Mouse (Mus musculus): ENCODE results near the gene Thap2. TPM values are rescaled to one million over a fixed set of nuclear protein-coding genes. Genes with fewer than 3 reads are reported as not detected.

The Thap2 gene
- 10 to 100 TPM; 10.2 to 11.6 TPM for total RNA-seq (2021)
- long read RNA-seq, experiment 1, full-length matches to known transcripts = 6 of 8 reads
- long read RNA-seq, experiment 1, partial matches to known transcripts = 0 of 8 reads
- long read RNA-seq, experiment 1, other reads (novel, unspliced or antisense) = 2 of 8 reads
- long read RNA-seq, experiment 2, full-length matches to known transcripts = 3 of 5 reads
- long read RNA-seq, experiment 2, partial matches to known transcripts = 0 of 5 reads
- long read RNA-seq, experiment 2, other reads (novel, unspliced or antisense) = 2 of 5 reads

DNA sequence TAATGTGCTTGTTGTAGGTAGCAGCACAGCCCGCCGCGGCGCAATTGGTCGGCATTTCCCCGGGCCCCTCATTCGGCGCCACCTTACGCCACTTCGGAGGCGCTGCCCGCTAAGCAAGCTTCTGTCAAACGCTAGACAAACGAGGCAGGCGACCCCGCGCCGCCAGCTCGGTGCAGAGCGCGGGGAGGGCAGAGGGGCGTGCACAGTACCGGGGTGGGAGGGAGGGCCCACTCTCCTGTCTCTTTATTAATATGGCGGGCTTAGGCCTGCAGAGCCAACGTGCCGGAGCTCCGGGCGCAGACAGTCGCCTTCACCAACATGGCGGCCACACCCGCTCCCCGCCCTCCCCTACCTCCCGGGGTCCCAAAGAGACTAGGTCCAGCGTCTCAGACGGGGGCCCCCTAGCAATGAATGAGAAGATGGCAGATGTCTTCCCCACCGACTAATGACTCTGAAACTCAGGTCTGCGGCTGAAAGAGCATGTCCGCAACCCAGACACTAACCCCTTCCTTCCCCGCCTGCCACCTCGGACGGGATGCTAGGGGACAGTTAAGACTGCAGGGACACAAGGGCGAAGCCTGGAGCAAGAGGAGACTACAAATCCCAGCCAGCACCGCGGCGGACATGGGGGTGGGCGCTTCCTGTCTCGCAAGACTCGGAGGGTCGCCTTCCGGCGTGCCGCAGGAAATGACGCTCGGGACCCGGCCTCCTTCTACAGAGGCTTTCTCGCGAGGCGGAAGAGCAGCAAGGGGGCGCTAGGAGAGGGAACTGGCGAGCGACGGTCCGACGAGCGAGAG lies at the start of gene Thap2, which contains the start of gene Zfc3h1:
TSS of gene Thap2 (minus strand) at position 223 of the 797 bp plus-strand sequence.
TSS of gene Zfc3h1 (plus strand) at position 739 of the 797 bp plus-strand sequence.
- peak; percentile 98 for DNase-seq

DNA sequence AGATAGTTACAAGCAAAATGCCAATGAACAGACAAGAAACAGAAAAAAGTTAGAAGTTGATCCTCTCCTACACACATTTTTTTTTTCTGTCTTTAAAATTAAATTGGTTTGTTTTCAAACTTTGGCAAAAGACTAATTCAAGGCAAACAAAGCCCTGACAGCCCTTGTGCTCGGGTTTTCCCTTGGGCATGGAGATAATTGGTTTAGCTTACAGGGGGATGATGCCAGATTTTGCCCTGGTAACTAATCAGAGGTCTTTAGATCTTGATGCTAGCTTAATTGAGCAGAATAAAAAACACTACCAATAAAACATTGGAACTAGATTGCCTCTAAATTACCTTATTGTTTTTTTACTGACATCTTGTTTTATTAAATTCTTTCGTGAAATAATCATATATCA lies 41.1 kb upstream of the Thap2 start:
- DNase-seq = no peak

DNA sequence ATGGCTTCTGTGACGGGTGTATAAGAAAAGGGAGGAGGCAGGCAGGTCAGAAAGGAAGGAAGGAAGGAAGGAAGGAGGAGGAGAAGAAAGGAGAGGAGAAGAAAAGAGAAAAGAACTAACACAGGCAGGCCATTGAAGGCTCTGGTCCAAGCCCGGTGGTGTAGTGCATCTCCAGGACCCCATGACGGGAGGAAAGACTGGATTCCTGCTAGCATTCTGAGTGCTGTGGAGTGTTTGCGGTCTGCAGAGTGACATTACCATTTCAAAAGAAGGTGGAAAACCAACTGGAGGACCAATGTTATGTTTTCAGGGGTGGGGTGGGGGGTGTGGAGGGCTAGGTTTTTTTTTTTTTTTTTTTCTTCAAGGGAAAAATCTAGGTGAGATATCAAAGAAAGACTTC lies 37.7 kb upstream of the Thap2 start:
- no peak for DNase-seq

DNA sequence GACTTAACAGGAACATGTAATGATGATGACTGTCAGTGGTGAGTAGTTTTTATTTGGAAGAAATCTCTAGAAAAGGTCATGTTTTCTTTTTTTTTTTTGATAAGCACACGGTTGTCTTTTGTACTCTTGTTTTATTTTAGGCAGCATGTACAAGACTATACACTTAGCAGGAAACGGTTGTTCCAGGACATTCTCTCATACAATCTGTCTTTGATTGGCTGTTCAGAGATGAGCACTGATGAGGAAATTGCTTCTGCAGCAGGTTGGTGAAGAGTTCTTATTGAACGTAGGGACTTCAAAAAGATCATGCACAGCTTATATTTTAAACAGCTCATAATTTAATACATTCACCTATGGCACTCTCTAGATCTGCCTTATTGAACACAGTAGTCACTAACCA lies 29.8 kb upstream of the Thap2 start:
- DNase-seq = no peak

DNA sequence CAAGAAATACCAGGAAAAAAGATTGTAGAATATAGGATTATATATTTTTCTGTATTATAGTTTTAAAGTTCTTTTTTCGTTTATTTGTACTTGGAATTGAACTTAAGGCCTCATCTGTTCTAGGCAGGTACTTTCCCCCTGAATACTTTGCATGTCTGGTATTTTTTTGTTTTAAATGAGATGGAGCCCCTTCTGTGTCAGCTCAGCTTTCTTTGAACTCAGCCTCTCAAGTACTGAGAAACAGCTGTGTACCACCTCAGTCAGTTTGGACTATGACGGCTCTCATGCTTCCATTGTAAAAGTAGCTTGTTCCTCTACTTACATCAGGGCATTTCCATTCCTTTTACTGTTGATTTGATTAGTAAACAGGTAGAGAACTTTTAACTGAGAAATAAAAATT lies 29.3 kb upstream of the Thap2 start:
- DNase-seq = no peak

DNA sequence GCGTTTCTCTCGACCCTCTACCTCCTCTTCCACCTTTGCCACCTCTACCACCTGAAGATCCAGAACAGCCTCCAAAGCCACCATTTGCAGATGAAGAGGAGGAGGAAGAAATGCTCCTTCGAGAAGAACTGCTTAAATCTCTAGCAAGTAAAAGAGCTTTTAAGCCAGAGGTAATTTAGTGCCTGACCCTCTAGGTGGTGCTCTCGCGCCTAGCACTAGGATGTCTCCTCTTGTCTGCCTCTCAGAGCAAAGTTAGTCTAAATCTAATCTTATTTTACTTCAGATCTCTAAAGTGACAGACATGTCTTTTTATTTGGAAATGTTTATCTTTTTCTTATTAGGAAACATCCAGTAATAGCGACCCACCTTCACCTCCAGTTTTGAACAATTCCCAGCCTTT lies 22.1 kb upstream of the Thap2 start:
- DNase-seq = peak; percentile 75

DNA sequence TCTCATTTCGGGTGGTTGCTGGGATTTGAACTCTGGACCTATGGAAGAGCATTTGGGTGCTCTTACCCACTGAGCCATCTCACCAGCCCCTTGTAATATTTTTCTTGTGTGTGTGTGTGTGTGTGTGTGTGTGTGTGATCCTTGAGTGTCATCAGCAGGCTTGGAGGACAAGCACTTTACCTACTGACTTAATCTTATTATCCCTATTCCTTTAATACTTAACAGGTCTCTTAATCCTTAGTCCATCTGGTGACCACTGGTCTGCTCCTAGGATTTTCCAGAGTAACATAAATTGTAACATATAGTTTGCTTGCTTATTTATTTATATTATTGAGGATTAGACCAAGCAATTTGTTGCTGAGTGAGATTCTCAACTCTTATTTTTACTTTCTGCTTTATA lies 7.7 kb upstream of the Thap2 start:
- DNase-seq = no peak

DNA sequence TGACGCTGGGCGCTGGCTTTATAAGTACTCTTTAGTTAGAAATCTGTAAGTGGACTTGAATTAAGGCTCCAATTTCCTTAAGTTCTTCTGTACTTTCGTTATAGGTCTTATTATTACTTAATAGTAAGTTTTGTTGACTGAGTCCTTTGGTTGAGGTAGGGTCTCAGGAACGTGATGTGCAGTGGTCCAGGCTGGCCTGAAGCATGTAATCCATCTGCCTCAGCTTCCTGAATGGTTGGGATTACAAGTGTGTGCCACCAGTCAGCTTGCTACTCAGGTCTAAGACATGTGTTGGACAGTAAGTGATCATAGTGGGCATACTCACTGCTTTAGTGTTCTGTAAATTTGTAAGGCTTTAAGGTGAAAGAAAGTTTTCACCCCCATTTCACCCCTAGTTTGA lies 6.8 kb upstream of the Thap2 start:
- DNase-seq = no peak

DNA sequence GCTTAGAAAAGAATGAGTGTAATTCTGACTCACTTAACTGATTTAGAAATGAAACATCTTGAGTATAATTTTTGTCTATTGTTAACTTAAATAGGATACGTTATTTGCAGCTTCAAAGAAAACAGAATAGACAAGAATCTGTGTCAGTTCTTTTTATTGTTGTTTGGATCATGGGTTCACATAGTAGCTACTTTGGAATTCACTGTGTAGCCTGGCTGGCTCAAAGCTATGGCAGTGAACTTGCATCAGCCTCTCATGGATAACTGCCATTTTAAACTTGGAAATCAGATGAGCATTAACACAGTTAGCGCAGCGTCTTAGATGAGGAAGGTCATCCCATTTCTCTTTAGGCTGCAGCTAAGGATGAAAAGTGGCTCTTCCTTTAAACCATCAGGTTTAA lies 3.6 kb upstream of the Thap2 start:
- no peak for DNase-seq

DNA sequence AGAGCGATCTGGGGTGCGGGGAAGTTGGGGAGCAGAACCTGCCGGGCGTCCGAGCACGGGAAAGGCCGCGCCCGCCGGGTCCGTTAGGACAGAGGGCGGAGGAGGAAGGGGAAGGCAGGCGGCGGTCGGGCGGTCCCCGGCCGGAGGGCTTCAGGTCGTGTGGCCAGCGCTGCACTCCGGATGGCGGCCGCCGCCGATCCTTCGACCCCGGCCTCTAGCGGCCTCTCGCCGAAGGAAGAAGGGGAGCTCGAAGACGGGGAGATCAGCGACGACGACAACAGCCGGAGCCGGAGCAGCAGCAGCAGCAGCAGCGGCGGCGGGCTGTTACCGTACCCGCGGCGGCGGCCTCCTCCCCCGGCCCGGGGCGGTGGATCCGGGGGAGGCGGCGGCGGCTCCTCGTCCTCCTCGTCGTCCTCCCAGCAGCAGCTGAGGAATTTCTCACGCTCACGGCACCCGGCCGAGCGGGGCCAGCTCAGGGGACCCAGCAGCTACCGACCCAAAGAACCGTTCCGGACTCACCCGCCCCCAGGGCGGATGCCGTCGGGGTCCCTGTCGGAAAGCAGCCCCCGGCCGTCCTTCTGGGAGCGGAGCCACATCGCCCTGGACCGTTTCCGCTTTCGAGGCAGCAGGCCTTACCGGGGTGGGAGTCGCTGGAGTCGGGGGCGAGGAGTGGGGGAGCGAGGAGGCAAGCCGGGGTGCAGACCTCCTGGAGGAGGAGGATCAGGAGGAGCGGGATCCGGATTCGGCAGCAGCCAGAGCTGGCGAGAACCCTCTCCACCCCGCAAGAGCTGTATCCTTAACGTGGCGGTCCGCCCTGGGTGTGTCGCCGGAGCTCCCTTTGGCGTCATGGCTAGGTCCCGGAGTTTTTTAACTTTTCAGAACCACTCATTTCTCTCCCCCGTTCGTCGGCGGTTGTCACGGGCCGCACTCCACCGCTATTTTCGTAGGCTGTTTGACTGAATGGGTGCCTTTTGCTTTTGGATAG lies 1.1 kb upstream of the Thap2 start:
- DNase-seq = peak; percentile 70

DNA sequence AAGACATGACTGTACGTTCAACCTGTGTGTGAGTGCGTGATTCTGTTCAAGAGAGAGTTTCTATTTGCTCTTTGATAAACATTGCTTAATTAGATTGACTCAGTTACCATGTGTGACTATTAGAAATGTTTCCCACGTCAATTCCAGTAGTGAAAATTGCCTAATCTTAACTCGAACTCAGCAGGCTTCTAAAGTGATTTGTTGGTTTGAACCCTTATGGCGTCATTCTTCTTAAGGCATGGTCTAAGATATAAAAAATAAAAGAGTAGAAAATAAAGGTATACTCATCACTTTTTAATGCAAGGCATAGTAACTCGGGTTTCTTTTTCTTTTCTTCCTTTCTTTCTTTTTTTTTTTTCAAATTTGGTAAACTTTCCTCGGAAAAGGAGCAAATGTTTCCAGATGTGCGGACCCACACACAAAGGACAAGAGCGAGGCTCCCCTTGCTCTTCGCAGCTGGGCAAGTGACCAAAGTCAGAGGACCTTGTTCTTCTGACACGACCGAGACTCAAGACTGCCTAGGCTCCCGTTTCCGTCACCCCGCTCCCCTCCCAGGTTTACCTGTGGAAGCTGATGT lies 511 bp downstream of the Thap2 start:
- DNase-seq = no peak

DNA sequence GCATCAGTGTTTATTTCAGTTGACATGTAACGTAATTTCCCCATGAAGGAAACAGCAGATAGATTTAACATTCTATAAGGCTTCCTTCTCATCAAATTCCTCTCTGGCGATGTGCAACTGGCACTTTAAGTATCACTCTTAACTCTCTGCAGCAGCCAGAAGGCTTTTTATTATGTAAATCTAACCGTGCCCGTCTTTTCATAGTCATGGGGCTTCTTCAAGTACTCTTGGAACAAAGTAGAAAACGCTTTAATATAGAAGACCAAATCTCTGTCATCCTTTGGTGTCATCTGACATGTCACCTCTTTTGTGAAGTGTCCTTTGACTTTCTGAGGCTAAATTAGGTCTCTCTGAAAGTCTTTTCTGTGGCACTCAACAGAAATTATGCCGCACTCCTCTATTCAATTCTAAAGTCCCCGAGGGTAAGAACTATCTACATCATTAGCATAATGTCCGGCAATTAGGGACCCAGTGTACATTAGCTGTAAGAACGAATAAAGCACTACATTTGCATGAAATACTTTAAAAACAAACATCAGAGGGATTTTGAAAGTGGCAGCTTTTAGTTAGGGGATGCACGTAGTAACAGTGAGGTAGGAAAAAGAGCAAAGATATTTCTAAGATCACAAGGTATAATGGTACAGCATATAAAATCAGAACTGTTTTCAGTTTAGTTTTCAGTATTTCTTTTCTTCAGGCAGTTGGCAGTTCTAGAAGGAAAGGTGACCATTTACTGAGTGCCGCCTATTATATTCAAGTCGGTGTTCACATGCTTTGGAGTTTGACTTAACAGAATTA lies 1.2 kb downstream of the Thap2 start:
- no peak for DNase-seq

DNA sequence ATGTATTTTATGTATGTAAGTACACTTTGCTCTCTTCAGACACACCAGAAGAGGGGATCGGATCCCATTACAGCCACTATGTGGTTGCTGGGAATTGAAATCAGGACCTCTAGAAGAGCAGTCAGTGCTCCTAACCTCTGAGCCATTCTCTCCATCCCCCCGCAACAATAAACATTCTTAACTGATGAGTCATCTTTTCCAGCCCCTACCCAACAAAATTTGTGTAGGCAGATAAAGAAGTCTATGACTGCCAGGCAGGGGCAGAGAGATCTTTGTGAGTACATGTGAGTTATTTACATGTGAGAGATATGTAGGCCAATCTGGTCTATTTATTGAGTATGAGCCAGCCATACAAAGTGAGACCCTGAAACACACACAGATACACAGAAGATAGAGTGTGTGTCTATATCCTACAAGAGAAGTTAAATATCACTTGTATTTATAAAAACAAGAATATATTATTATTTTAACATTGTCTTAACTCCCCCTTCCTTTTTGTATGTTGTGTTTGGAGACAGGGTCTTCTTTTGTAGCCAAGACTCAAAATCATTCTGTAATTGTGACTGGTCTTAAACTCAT lies 2.6 kb downstream of the Thap2 start:
- DNase-seq = no peak

DNA sequence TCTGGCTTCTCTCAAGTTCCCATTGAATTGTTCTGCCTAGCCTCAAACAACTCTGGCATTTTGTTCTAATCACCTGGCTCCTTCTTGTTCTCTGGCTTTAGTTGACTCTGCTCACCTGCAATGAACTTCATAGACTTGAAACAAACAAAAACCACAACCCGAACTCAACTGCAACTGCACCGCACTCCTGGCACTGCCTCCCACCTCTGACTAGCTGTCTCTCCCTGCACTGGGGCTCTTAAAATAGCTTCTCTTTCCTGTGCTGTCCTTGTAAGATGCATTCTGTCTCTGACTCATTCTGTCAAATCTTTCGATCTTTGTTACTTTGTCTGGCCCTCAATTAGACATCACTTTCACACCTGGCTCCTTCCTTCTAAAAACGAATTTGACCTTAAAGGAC lies 21.1 kb downstream of the Thap2 start:
- peak; percentile 12 for DNase-seq

DNA sequence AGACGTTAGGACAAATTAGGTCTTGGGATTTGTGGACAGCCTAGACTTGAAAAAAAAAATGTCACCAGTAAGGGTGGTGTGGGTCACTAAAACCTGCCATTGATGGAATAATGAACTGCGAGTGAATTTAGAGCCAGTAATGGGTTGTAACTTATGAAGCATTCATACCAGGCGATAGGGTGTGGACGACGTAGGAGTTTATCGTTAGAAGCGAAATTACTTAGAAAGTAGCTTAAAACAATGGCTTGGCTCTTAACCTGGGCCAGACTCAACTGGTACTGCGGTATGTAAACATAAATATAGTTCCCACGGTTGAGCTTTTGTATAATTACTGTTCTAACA lies 21.6 kb downstream of the Thap2 start:
- no peak for DNase-seq

DNA sequence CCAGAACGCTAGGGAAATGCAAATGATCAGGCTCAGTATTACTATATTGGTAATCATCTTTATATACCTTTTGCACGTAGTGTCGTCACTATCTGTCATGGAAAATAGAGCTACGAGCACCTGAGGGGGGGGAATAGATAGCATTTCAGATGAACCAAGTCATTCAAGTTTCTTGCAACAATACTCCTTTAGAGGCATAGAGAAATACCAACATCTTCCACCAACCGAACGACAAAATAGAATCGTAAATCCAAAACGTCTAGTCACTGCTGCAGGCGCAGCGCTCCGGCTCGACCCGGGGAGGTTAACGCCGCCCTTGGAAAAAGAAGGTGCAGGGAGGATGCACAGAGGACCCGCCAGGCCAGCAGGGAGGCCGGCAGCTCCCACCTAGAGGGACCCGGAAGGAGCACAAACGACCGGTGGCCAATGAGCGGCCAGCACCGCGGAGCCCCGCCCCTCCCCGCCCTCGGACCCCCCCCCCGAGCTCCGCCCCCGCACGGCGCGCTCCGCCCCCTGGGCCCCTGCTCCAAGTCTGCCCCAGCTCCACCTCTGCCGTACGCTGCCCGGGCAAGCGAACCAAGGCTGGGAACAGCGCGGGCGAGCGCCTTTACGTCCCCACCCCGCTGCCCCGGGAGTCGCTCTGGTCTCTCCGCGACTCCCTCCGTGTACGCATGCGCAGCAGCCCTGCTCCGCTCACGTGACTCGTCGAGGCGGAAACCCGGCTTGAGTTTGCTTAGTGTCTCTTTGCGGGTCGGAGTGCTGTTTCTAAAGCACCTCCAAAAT lies 22.2 kb downstream of the Thap2 start, which contains the start of gene Tmem19:
TSS of gene Tmem19 (minus strand) at position 662 of the 783 bp plus-strand sequence.
- DNase-seq = peak; percentile 97

DNA sequence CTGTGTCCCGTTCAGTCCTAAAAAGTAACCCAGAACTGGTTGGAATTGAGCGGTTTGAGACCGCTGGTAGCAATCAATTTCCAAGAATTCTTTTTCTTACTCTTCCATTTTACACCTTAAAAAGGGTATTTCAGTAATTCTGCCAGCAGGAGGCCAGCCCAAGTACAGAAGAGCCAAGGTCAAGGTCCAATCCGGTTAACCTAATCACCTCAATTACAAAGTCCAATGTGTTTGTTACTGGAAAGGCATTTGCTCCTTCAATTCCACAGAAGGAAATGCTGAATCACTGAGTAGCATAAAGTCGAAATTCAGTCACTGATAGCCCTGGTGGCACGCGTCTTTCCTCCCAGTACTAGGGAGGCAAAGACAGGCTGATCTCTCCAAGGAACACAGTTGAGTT lies 25.2 kb downstream of the Thap2 start:
- DNase-seq = no peak

DNA sequence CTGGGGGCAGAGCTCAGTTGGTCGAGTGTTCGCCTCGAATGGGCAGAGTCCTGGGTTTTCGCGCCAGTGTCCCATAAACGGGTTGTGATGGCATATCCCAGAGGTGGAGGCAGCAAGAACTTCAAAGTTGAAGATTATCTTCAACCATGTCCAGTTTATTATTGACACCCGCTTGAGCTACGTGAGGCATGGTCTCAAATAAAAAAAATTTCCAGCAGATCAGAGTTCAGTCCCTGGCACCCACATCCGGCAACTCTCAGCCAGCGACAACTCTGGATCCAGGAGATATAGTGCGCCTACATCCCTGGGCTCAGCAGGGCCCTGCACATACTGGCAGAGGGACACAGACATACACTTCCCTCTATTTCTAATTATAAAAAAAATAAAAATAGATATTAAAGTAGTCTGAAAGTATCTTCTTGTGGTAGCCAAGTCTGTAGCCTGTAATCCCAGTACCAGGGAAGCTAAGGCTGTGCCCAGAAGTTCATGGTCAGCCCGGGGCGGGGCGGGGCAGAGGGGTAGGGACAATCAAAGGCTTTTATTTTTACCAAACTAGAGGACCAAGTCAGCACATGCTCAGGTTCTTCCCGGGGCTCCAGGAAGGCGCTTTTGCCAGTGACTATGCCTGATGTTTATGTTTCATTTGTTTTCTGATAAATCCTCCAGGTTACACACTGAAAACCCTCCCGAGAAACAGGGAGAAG lies 25.9 kb downstream of the Thap2 start:
- no peak for DNase-seq

DNA sequence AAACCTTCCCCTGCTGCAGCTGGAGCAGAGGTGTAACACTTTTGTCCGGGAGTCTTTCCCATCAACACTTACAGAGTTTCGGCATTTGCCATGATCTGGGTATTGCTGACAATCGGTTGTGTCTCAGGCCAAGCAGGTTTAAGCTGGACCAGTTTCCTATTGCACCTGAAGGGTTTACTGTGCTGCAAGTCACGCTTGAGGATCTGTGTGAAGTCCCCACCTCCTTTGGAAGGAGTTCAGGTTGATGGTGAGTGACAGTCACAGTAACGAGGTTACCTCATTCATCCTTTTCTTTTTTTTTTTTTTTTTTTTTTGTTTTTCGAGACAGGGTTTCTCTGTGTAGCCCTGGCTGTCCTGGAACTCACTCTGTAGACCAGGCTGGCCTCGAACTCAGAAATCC lies 28.1 kb downstream of the Thap2 start:
- no peak for DNase-seq

DNA sequence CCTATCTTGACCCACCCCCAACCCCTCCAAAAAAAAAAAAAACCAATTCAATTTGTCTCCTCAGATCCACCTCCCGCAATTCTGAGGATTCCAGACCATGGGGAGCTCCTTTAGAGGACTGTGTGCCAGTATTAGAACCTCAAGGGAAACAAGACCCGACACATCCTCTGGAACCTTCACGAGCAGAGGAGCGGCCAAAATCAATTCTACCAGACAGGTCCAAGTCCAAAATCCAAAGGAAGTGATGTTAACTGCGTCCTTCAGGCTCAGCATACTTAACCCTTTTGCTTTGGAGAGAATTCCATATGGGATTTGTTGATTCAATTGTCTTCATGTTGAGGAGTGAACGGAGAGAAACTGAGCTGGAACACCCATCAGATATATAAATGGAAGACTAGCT lies 29.2 kb downstream of the Thap2 start:
- no peak for DNase-seq
